Mouse (Mus musculus) testis, adult 2 months (tissue): Measurements from ENCODE around the gene 9330161L09Rik.

ENCODE experiments used
- CTCF ChIP-seq: fragments of 200-500 bp; IDR thresholded peaks from 2 replicates; pipeline ENCODE4 v1.5.1; 2012; ENCODE audit warnings: low read depth, mild to moderate bottlenecking, inconsistent platforms, low read length, moderate library complexity; ENCODE audit not compliant: control insufficient read depth, insufficient read depth, insufficient replicate concordance
- POLR2A ChIP-seq: fragments of 200-500 bp; IDR thresholded peaks from 2 replicates; pipeline ENCODE4 v1.6.1; 2012; ENCODE audit warnings: low read depth, mild to moderate bottlenecking, inconsistent platforms, low read length, moderate library complexity; ENCODE audit not compliant: control insufficient read depth

GRCm38 (mm10) chr12:103433430-103433829 is 25.8 kb upstream of the 9330161L09Rik start:
- TF ChIP-seq CTCF (no peak), POLR2A (no peak)
